ENCODE assay signal across 9 mouse cellular contexts in genomic region chr5:23604036-23604705, GRCm38 (mm10).
DNase-seq lines count a peak whose midpoint lies in the region; ATAC-seq and TF ChIP-seq lines count a peak whose summit lies in the region.
"Had no signal": no experiment of that assay in that cellular context is flagged by ENCODE, and none has a peak within 500 bp of the region (broad histone marks: within the 10 kb centered on the region; RNA-seq: fewer than 3 reads in every experiment).

No protein-coding gene starts in this region.

- peak in 1 of 2 experiments; percentile 76; a peak in 2 of 4 replicates for TF ChIP-seq POLR2A in MEL (IDR thresholded peaks at IDR 0.05; ENCODE audit: control insufficient read depth in 1 of 2, insufficient read depth in 1 of 2, low read depth in 1 of 2, low read length in 2 of 2, poor library complexity in 1 of 2)

- peaks cover 6% of the 10 kb centered on the region for H3K36me3 ChIP-seq in heart, embryonic 16.5 days (ENCODE audit: control insufficient read depth, insufficient read depth)
- H3K36me3 ChIP-seq in MEL (ENCODE audit: control insufficient read depth in 1 of 2, insufficient read depth in 2 of 2, low read length in 2 of 2), result peaks cover 0 to 20% of the 10 kb centered on the region in 2 experiments; a peak in 3 of 4 replicates
- no peaks in the 10 kb centered on the region for H3K36me3 ChIP-seq in liver, embryonic 14.5 days (replicated peaks; ENCODE audit: control insufficient read depth, insufficient read depth, low read depth)
- H3K36me3 ChIP-seq in hindbrain, embryonic 14.5 days (replicated peaks; ENCODE audit: control insufficient read depth, insufficient read depth), result no peaks in the 10 kb centered on the region

- H3K79me2 ChIP-seq in MEL (ENCODE audit: control insufficient read depth, insufficient read depth, low read length, poor library complexity), result peaks cover 3% of the 10 kb centered on the region; the same call in 1 of the 2 replicates

- no peak for TF ChIP-seq RAD21 in MEL (IDR thresholded peaks at IDR 0.05; ENCODE audit: low read depth, low read length)

- ATAC-seq in heart, embryonic 16.5 days (replicated peaks; ENCODE audit: extremely low read depth, insufficient read depth, low FRiP score), result no peak
- ATAC-seq in liver, embryonic 14.5 days (ENCODE audit: insufficient read depth), result no peak
- ATAC-seq in neutrophil, adult 5-6 weeks (ENCODE audit: extremely low read depth, insufficient number of reproducible peaks, low FRiP score, poor library complexity, severe bottlenecking), result peak; percentile 56; the same call in 1 of the 2 replicates
- no peak for ATAC-seq in hindbrain, embryonic 14.5 days (ENCODE audit: low FRiP score)

- H3K9me3 ChIP-seq in heart, embryonic 16.5 days (replicated peaks; ENCODE audit: control insufficient read depth, low read length), result no peaks in the 10 kb centered on the region
- no peaks in the 10 kb centered on the region for H3K9me3 ChIP-seq in MEL (replicated peaks; ENCODE audit: insufficient read depth, low read length)
- H3K9me3 ChIP-seq in liver, embryonic 14.5 days (ENCODE audit: control insufficient read depth, low read length), result no peaks in the 10 kb centered on the region
- no peaks in the 10 kb centered on the region for H3K9me3 ChIP-seq in hindbrain, embryonic 14.5 days (ENCODE audit: control insufficient read depth, low read length)

- TF ChIP-seq EP300 in MEL (IDR thresholded peaks at IDR 0.05; ENCODE audit: low read depth in 1 of 2, low read length in 2 of 2), result peak in 1 of 2 experiments; percentile 42; a peak in 3 of 4 replicates
- no peak for TF ChIP-seq EP300 in liver, embryonic 14.5 days (IDR thresholded peaks at IDR 0.05; ENCODE audit: low read depth)

- no peak overlapping the region for H3K4me2 ChIP-seq in heart, embryonic 16.5 days (ENCODE audit: low read depth, low read length)
- H3K4me2 ChIP-seq in liver, embryonic 14.5 days (ENCODE audit: low read depth), result peak overlapping the region; percentile 3; the same call in 1 of the 2 replicates
- H3K4me2 ChIP-seq in hindbrain, embryonic 14.5 days (replicated peaks), result no peak overlapping the region

- no peak overlapping the region for H3K4me3 ChIP-seq in heart, embryonic 16.5 days (ENCODE audit: low read length)
- peak overlapping the region; percentile 1 to 54 for H3K4me3 ChIP-seq in MEL (ENCODE audit: control insufficient read depth in 1 of 2, insufficient read depth in 1 of 2, low read depth in 2 of 2, low read length in 2 of 2)
- H3K4me3 ChIP-seq in liver, embryonic 14.5 days (ENCODE audit: insufficient read depth in 1 of 2, low read depth in 2 of 2, low read length in 2 of 2), result no peak overlapping the region
- H3K4me3 ChIP-seq in hindbrain, embryonic 14.5 days (replicated peaks; ENCODE audit: low read length), result no peak overlapping the region

- H3K4me1 ChIP-seq in heart, embryonic 16.5 days (ENCODE audit: control insufficient read depth, insufficient read depth, low read length), result peaks cover 9% of the 10 kb centered on the region; the same call in 1 of the 2 replicates
- H3K4me1 ChIP-seq in MEL (ENCODE audit: control insufficient read depth in 1 of 2, insufficient read depth in 2 of 2, low read length in 2 of 2), result peaks cover 15 to 25% of the 10 kb centered on the region in 2 experiments
- peaks cover 4 to 5% of the 10 kb centered on the region in 2 experiments; a peak in 2 of 4 replicates for H3K4me1 ChIP-seq in liver, embryonic 14.5 days (replicated peaks; ENCODE audit: control insufficient read depth in 2 of 2, insufficient read depth in 2 of 2, low read length in 1 of 2)
- 0 out of 2 replicates have a peak, but pooled peaks cover 3% of the 10 kb centered on the region for H3K4me1 ChIP-seq in hindbrain, embryonic 14.5 days (replicated peaks; ENCODE audit: control insufficient read depth, insufficient read depth, low read length)

- WGBS in heart, embryonic 16.5 days, result 76% methylated on average over 7 of the region's 7 CpGs
- 26% methylated on average over 7 of the region's 7 CpGs for WGBS in liver, embryonic 14.5 days (ENCODE audit: insufficient replicate concordance)
- 85% methylated on average over 7 of the region's 7 CpGs for WGBS in hindbrain, embryonic 14.5 days

- H3K9ac ChIP-seq in heart, embryonic 16.5 days (ENCODE audit: low read length), result no peak overlapping the region
- peak overlapping the region; percentile 60 for H3K9ac ChIP-seq in MEL (ENCODE audit: control insufficient read depth, low read depth, low read length, poor library complexity, severe bottlenecking)
- H3K9ac ChIP-seq in liver, embryonic 14.5 days (replicated peaks), result no peak overlapping the region
- no peak overlapping the region for H3K9ac ChIP-seq in hindbrain, embryonic 14.5 days

- no peaks in the 10 kb centered on the region for H3K27me3 ChIP-seq in heart, embryonic 16.5 days (ENCODE audit: control insufficient read depth, insufficient read depth, low read length)
- H3K27me3 ChIP-seq in MEL (ENCODE audit: control insufficient read depth in 1 of 2, insufficient read depth in 2 of 2, low read length in 2 of 2), result no peaks in the 10 kb centered on the region
- no peaks in the 10 kb centered on the region for H3K27me3 ChIP-seq in liver, embryonic 14.5 days (ENCODE audit: control insufficient read depth, insufficient read depth, low read length)
- no peaks in the 10 kb centered on the region for H3K27me3 ChIP-seq in hindbrain, embryonic 14.5 days (ENCODE audit: control insufficient read depth, insufficient read depth, low read length)

- peak overlapping the region; percentile 23; the same call in 1 of the 2 replicates for H3K27ac ChIP-seq in heart, embryonic 16.5 days (ENCODE audit: low read length)
- H3K27ac ChIP-seq in MEL (ENCODE audit: control insufficient read depth, low read depth, low read length), result peak overlapping the region; percentile 90
- no peak overlapping the region for H3K27ac ChIP-seq in liver, embryonic 14.5 days
- no peak overlapping the region for H3K27ac ChIP-seq in hindbrain, embryonic 14.5 days

- TF ChIP-seq CTCF in MEL (IDR thresholded peaks at IDR 0.05 in 2 of 3, conservative IDR thresholded peaks at IDR 0.05 in 1 of 3; ENCODE audit: control insufficient read depth in 1 of 3, insufficient read depth in 1 of 3, low read depth in 2 of 3, low read length in 3 of 3, poor library complexity in 1 of 3, severe bottlenecking in 1 of 3), result no peak
- TF ChIP-seq CTCF in liver, embryonic 14.5 days (IDR thresholded peaks at IDR 0.05; ENCODE audit: low read depth), result no peak

- intact Hi-C loops in heart, postnatal 36 days (cut with DNase I), result no loop called here

- DNase-seq in heart, postnatal 36 days, result no peak
- peak; percentile 86 for DNase-seq in MEL (ENCODE audit: low read depth, low spot score)
- no peak for DNase-seq in liver, embryonic 14.5 days (ENCODE audit: low read depth in 3 of 3, low spot score in 3 of 3)
- DNase-seq in hindbrain, embryonic 14.5 days (ENCODE audit: low spot score), result no peak
- no peak for DNase-seq in urinary bladder, adult 18-20 months (ENCODE audit: low spot score in 2 of 2)
- no peak for DNase-seq in cerebellum, postnatal 25 days
- DNase-seq: heart, postnatal 14 days had no signal

TF ChIP-seq in MEL, 35 proteins besides CTCF, POLR2A, EP300 and RAD21 (continues in another document):
- peak; percentile 97 for TF ChIP-seq USF1 (IDR thresholded peaks at IDR 0.05; ENCODE audit: low read depth, low read length)
- TF ChIP-seq MEF2A (IDR thresholded peaks at IDR 0.05; ENCODE audit: extremely low read depth, insufficient replicate concordance, low read depth, low read length, poor library complexity, severe bottlenecking), result no peak
- TF ChIP-seq GATA1 (IDR thresholded peaks at IDR 0.05; ENCODE audit: low read depth, low read length), result peak; percentile 83
- peak; percentile 30; the same call in 1 of the 2 replicates for TF ChIP-seq TAL1 (IDR thresholded peaks at IDR 0.05; ENCODE audit: low read length)
- peak; percentile 36 for TF ChIP-seq ETS1 (IDR thresholded peaks at IDR 0.05; ENCODE audit: low read depth, low read length)
- no peak for TF ChIP-seq MYB (IDR thresholded peaks at IDR 0.05; ENCODE audit: low read depth, low read length)
- no peak for TF ChIP-seq MAFK (IDR thresholded peaks at IDR 0.05; ENCODE audit: borderline replicate concordance, low read depth, low read length)
- TF ChIP-seq ZKSCAN1 (IDR thresholded peaks at IDR 0.05; ENCODE audit: low read depth, low read length), result peak; percentile 90
- no peak for TF ChIP-seq POLR2AphosphoS5 (IDR thresholded peaks at IDR 0.05; ENCODE audit: borderline replicate concordance, low read depth, low read length)
- TF ChIP-seq NRF1 (IDR thresholded peaks at IDR 0.05; ENCODE audit: insufficient read depth, low read depth, low read length, poor library complexity, severe bottlenecking), result no peak
- TF ChIP-seq ZC3H11A (IDR thresholded peaks at IDR 0.05; ENCODE audit: low read depth, low read length), result no peak
- peak; percentile 53 for TF ChIP-seq TCF12 (IDR thresholded peaks at IDR 0.05; ENCODE audit: low read depth, low read length)
- TF ChIP-seq SIN3A (IDR thresholded peaks at IDR 0.05; ENCODE audit: low read length), result peak; percentile 27; the same call in 1 of the 2 replicates
- peak; percentile 71 for TF ChIP-seq NELFE (IDR thresholded peaks at IDR 0.05; ENCODE audit: low read depth, low read length)
- TF ChIP-seq ZMIZ1 (IDR thresholded peaks at IDR 0.05; ENCODE audit: low read depth, low read length), result 0 out of 2 replicates have a peak, but pooled peaks have one; percentile 27
- 0 out of 2 replicates have a peak, but pooled peaks have one; percentile 6 for TF ChIP-seq RCOR1 (IDR thresholded peaks at IDR 0.05; ENCODE audit: low read depth, low read length)
- no peak for TF ChIP-seq MAZ (IDR thresholded peaks at IDR 0.05; ENCODE audit: low read depth, low read length)
- TF ChIP-seq MXI1 (IDR thresholded peaks at IDR 0.05; ENCODE audit: low read depth, low read length), result peak; percentile 71
- TF ChIP-seq MYC (IDR thresholded peaks at IDR 0.05; ENCODE audit: low read depth, low read length), result peak; percentile 90
- no peak for TF ChIP-seq CHD1 (IDR thresholded peaks at IDR 0.05; ENCODE audit: low read depth, low read length)
- no peak; the same call in 1 of the 2 replicates for TF ChIP-seq KAT2A (conservative IDR thresholded peaks at IDR 0.05; ENCODE audit: low read depth, low read length)
- TF ChIP-seq GABPA (IDR thresholded peaks at IDR 0.05; ENCODE audit: low read depth, low read length), result no peak
- peak; percentile 55 to 85 for TF ChIP-seq USF2 (IDR thresholded peaks at IDR 0.05; ENCODE audit: borderline replicate concordance in 1 of 2, insufficient read depth in 1 of 2, low read depth in 1 of 2, low read length in 2 of 2)
- 0 out of 2 replicates have a peak, but pooled peaks have one; percentile 11 for TF ChIP-seq JUND (IDR thresholded peaks at IDR 0.05; ENCODE audit: low read depth, low read length)
- peak; percentile 80; the same call in 1 of the 2 replicates for TF ChIP-seq BHLHE40 (IDR thresholded peaks at IDR 0.05; ENCODE audit: borderline replicate concordance, low read depth, low read length)
- peak; percentile 70 for TF ChIP-seq HCFC1 (IDR thresholded peaks at IDR 0.05; ENCODE audit: low read depth, low read length)
- peak; percentile 85 for TF ChIP-seq ELF1 (IDR thresholded peaks at IDR 0.05; ENCODE audit: low read depth, low read length)

Comparison
In these comparisons a context has a peak if more than half of its experiments do, and no peak if none do; other contexts are left out.
1. H3K27ac ChIP-seq: peak in heart, embryonic 16.5 days (single experiment) and MEL (single experiment); none in liver, embryonic 14.5 days (single experiment) and hindbrain, embryonic 14.5 days (single experiment).
2. H3K4me3 ChIP-seq: peak in MEL (2 of 2); none in heart, embryonic 16.5 days (single experiment), liver, embryonic 14.5 days (0 of 2) and hindbrain, embryonic 14.5 days (single experiment).